Mouse (Mus musculus): ENCODE measurements around the gene Kirrel3. TPM values are rescaled to one million over a fixed set of nuclear protein-coding genes. Genes with fewer than 3 reads are reported as not detected.

Kirrel3 gene
- total RNA-seq, 2 experiments from 2014 or later = 53.4 to 60.1 TPM

DNA sequence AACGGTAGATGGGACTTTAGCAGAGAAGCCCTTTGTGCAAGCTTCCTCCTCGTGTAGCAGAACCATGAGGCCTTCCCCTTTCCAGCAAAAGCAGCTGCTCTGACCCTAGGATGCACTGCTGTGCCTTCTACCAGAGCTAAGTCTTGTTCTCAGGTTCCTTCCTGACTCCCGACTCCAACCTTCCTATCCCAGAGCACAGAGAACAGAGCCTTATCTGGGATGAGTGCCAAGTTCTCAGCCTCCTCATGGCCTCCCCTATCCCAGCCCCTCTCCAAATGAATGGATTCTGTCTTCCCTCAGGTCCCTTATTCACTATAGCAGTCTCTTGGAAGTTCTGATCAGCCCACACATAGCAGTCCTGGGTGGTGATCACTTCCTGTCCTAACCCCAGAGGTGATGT is 391.5 kb downstream of the Kirrel3 start:
- no peak for DNase-seq (ENCODE audit: extremely low spot score in 1 of 2, low spot score in 1 of 2)

DNA sequence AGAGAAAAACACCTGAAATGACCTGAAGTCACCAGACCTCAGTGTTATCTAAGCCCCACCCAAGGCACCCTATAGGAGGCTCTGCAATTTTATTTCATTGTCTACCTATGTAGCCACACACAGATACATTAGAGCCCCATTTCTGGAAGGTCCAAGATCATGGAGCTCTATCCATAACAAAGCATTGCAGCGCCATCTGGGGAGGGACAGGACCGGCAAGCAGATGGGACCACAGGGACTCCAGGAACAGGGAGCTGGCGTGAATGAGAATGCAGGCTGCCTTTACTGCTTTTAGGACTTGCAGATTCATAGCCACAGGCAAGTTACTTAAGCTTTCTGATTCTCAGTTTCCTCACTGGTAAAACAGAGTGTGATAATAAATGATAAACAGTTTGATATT is 392.1 kb downstream of the Kirrel3 start:
- no peak for DNase-seq (ENCODE audit: extremely low spot score in 1 of 2, low spot score in 1 of 2)

DNA sequence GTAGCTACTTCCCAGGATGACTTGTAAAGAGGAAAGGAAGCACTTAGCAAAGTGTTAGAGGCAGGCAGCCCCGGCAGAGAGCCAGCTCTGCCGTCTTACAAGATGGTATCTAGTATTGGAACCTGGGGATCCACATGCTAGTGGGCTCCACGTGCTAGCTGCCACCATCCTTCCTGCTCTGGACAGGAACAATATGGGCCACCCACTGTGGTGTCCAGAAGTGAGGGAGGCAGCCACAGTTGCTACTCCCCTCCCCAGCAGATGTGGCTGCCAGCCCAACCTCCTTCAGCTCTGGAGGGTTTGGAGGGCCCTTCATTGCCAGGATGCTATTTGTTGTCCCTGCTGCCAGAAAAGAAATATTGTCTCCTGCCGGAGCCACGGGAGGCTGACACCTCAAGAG is 396.1 kb downstream of the Kirrel3 start:
- no peak for DNase-seq (ENCODE audit: extremely low spot score in 1 of 2, low spot score in 1 of 2)

DNA sequence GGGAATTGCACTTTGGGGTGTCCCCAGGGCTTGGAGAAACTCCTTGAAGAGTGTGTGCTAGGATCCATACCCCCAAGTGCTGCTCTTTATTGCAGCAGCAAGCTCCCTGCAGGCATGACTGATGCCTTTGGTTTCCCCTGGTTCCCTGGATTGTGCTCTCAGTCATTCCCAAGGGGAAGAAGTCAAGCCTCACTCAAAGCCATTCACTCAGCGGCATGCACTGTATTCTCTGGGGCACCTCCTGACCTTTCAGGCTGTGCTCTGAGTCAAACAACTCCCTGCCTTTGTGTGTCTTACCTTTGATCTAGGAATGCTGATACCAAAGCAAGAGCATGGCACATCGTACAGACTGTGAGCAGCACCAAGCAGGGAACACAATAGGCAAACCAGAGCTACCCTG is 396.5 kb downstream of the Kirrel3 start:
- no peak for DNase-seq (ENCODE audit: extremely low spot score in 1 of 2, low spot score in 1 of 2)

DNA sequence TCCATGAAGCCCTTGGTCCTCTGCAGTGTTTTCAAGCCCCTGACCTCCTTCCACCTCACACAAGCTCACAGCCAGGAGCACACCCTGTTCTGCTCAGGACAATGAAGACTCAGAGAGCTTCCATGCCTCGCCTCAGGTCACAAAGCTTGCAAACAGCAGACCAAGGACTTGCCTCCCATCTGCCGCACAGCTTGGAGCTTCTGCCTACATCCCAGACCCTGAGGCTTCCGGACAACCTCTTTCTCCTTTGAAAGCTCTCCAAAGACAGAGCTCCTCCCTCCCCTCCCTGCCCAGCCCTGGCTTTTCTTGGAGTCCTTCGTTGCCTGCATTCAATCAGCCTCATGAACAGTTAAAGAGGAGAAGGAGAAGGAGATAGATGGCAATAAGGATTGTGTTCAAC is 397.4 kb downstream of the Kirrel3 start:
- no peak for DNase-seq (ENCODE audit: extremely low spot score in 1 of 2, low spot score in 1 of 2)

DNA sequence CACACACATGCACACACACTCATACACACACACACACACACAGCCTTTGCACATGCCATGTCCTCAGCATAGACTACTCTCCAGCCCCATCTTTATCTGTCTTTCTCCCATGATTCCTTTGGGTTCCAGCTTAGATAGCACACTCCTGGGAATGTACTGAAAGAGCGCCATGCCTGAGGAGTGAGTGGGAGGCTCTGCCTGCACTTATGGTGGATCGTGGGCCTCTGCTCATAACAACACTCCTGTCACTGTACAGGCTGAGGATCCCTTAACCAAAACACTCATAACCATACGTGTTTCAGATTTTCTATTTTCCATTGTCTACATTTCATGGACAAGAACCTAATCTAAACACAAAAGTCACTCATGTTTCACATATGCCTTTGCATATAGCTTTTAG is 398.6 kb downstream of the Kirrel3 start:
- DNase-seq (ENCODE audit: extremely low spot score in 1 of 2, low spot score in 1 of 2) = no peak

DNA sequence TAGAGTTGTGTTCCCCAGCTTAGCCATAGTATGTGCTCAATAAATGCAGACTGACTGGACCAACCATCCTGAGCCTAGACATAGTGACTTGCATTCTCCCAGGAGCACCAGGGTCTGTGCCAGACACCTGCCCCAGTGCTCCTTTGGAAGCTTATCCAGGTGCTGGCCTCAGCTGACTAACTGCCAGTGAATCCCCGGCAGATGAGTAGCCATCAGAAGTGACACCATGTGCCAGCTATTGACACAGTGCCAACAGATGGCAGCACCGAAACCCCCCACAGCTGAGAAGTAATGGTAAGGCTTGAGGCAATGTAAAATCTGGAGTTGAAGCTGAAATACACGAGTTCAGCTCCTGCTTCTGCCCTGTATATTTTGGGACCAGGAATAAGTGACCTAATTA is 399.2 kb downstream of the Kirrel3 start:
- DNase-seq (ENCODE audit: extremely low spot score in 1 of 2, low spot score in 1 of 2) = no peak

DNA sequence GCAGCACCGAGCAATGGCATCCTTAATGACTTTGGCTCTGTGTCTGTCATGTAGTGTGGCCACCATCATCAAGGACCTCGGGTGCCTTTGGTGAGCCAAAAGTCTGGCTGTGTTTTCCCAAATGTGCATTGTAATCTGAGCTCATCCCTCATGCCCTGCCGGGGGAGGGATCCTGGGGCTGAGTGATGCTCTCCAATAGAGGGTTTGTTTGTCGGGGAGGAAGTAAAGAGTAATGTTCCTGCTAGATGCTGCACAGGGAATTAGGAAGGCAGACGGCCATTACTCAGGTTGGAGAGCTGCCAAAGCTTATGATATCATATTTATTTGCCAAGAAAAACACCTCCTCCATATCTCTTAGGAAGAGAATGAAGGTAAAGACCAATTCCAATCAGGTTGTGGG is 401.1 kb downstream of the Kirrel3 start:
- DNase-seq (ENCODE audit: extremely low spot score in 1 of 2, low spot score in 1 of 2) = no peak

DNA sequence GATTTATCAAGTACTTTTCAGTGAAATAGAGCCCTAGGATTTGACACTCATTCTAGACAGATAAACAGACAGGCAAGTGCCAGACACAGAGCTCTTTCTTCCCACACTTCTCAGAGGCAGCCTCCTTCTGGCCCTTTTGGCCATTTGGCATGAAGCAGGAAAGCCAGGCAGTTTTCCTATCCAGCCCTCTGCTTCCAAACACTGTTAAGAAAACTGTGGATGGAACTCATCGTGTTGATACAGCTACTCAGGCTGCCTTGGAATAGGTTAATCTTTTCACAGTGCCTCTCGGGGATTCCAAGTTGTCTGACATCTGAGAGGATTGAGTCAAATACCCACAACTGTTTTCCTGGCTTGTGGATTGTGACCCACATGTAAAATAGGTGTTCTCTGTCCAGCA is 401.5 kb downstream of the Kirrel3 start:
- DNase-seq (ENCODE audit: extremely low spot score in 1 of 2, low spot score in 1 of 2) = no peak

DNA sequence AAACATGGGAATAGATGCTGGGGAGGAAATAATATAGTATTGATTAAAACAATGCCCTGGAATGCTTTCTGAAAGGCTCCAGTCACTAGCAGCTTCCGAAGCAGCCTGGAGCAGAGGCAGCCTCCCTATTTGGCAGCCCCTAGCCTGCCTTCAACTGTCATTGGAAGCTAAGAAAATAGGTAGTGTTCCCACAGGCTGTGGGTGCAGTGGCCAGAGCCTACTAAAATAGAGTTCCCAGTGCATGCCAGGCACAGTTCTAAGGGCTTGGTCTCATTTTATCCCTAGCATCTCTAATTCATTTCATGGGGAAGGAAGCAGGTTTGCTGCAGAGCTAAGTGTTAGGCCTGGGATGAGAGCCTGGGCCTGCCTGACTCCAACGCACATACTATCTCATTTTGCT is 402.6 kb downstream of the Kirrel3 start:
- no peak for DNase-seq (ENCODE audit: extremely low spot score in 1 of 2, low spot score in 1 of 2)

DNA sequence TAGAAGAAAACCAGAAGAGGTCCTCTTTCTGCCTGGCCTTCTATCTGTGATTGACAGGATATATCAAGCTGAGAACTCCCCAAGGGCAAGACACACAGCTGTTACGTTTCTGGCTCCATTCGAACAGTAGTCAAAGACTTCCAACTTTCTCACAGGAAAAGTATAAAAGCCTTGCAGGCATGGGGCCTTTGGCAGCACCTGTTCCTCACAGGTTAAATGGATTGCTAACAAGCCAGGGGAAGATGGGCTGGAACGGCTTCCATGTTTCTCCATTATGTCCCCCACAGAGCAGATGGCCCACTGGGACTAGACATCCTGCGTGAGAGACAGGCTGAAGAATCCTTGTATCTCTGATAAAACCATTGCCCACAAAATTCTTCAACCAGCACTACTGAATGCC is 415.5 kb downstream of the Kirrel3 start:
- DNase-seq (ENCODE audit: extremely low spot score in 1 of 2, low spot score in 1 of 2) = no peak

DNA sequence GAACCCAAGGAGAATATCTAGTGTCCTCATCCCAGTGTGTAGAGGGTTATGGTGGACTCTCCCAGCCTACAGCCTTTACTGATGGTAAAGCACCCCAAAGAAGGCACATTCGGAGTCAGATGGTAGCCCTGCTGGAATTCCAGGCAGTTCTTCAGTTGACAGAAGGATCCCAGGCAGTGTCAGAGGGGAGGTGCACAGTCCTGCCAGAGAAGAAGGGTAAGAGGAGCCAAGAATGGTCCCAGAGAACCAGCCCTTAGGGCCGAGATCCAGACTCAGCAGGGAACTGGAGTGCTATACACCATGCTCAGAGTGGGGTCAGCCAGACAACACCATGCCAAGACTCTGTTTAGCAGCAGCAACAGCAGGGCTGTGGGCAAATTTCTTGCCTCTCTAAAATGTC is 416.2 kb downstream of the Kirrel3 start:
- no peak for DNase-seq (ENCODE audit: extremely low spot score in 1 of 2, low spot score in 1 of 2)

DNA sequence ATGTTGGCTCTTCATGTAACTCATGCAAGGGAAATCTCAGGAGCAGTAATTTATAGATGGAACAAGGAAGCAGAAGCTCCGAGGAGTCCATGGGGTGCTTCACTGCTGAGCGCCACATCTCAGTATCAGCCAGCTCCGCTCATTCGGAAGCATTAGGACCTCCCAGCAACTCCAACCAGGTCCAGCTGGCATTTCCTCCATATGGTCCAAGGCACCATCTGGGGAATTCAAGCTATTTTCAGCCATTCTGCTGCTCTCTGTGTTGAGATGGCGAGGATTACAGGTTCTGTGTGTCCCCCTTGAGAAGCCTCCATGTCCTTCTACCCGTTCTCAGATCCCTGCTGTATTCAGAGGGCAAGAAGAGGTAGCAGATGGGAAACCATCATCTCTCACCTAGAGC is 419.5 kb downstream of the Kirrel3 start:
- DNase-seq (ENCODE audit: extremely low spot score in 1 of 2, low spot score in 1 of 2) = no peak

DNA sequence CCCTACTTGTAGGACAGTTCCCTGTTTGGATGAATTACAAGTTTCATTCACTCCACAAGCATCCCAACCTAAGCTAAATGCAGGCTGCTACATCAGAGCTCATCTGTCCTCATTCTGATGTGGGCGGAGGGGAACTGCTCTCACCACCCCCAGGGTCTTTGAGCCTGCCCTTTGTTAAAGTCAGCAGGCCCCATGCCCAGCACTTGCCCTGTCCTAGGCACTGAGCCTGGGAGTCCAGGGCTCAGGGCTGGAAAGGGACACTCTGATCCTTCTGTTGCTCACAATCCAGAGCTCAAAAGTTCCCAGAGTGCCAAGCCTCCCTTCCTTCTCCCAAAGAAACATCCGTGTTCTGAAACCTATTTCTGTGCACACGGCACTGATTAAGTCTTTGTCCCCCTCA is 422.3 kb downstream of the Kirrel3 start:
- DNase-seq (ENCODE audit: extremely low spot score in 1 of 2, low spot score in 1 of 2) = no peak

DNA sequence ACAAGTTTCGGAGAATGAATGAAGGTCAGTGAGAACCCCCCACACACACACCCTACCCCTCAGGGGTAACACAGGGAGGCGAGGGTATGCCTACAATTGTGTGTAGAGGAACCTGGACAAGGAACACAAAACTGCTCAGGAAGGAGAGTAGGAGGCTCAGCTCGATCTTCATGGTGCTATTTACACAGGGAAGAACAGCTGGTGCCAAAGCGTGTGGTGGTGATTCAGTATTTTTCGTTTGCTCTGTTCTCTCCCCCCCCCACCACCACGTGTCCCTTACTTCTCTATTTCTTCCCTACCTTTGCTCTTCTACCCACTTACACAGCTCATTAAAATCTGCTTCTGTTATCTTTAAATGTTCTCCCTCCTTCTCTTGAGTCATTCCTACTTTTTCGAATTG is 426.1 kb downstream of the Kirrel3 start:
- DNase-seq (ENCODE audit: extremely low spot score in 1 of 2, low spot score in 1 of 2) = no peak

DNA sequence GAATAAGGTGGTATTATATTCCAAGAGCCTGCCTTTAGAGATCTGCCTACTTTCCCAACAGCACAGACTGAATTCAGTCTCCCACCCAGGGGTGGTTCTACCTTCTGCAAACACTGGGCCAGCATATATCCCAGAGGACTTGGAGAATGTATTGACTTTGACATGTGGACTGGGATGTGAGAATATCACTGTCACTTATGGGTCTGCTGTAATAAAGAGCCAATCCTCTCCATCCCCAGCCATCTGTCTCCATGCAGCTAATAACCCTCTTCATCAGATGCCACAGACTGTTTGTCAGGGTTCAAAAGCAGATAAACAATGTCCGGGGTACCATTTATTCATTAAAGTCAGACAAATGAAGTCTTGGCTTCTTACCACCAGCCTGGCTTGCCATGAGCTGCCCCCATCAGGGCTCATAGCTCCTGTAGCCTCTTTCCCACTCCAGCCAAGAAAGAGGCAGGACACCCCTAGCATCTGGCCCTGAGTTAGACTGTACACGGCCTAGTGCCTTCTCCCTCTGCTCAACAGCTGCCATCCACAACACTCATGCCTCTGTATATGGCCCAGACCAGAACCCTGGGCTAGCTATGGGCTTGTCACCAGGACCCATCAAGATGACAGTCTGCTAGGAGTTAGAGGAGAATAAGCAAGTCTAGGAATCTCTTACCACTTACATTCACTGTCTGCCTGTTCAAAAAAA is 426.7 kb downstream of the Kirrel3 start:
- DNase-seq (ENCODE audit: extremely low spot score in 1 of 2, low spot score in 1 of 2) = no peak

DNA sequence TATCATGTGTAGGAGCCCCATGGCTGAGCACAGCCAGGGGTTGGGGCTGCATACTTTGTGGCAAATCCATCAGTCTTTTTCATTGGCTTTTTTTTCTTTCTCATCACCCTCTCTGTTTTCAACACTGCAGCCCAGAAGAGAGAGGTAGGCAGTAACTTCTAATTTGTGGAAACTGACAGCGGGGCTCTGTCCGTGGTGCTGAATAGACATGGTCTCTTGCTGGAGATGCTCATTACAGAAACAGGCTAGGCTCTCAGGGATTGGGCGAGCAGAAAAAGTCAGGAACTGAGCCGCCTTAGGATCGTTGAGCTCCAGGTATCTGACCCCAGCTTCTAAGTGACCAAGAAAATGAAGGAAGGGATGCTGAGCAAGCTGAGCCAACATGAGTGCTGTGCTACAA is 427.3 kb downstream of the Kirrel3 start:
- no peak for DNase-seq (ENCODE audit: extremely low spot score in 1 of 2, low spot score in 1 of 2)

DNA sequence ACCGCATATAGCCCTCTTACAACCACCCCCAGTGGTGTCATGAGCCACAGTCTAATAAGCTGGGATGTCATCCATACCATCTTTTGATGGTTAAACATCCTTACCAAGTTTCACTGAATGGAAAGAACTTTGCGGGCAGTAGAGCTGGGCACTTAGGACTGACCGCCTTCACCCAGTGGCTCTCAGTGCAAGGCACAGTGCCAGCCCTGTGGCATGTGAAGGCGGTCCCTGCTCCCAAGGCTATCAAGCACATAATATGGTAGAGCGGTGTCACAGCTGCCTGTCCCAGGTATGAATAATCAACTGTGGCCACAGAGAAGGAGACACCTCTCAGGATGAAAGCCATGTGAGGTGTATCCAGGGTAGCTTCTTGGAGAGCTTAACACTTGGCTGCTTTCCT is 433.3 kb downstream of the Kirrel3 start:
- DNase-seq (ENCODE audit: extremely low spot score in 1 of 2, low spot score in 1 of 2) = no peak

DNA sequence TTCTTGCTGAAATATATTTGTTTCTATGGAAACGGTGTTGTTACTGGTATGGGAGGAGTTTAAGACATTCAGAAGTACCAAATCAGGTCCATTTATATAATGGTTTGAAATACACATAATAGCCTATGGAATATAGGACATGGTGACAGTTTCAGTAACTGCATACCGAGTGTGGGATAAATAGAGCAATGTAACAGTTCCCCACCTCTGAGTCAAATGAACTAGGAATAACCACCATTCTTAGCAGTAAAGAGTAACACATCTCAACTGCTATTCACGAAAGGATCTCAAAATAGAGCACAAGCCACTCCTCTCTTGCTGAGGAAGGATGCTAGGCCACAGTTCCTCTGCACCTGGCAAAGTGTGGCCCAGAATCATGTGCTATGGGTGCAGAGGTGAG is 434.4 kb downstream of the Kirrel3 start:
- no peak for DNase-seq (ENCODE audit: extremely low spot score in 1 of 2, low spot score in 1 of 2)

DNA sequence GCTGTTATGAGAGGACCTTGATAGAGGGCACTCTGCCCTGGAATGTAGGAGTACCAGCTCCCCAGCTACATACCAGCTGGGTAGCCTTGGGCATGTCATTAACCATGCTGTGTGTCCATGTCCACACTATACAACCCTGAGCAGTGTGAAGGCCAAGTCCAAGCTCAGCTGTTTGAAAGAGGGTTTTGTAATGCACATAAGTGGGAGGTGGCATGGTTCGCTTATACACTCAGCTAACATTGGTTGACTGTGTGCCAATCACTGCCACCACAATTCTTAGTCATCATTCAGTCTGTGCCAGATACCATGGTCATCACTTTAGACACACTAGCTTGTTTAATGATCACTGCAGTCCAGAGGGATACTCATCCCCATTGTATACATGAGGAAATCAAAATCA is 436.2 kb downstream of the Kirrel3 start:
- no peak for DNase-seq (ENCODE audit: extremely low spot score in 1 of 2, low spot score in 1 of 2)

DNA sequence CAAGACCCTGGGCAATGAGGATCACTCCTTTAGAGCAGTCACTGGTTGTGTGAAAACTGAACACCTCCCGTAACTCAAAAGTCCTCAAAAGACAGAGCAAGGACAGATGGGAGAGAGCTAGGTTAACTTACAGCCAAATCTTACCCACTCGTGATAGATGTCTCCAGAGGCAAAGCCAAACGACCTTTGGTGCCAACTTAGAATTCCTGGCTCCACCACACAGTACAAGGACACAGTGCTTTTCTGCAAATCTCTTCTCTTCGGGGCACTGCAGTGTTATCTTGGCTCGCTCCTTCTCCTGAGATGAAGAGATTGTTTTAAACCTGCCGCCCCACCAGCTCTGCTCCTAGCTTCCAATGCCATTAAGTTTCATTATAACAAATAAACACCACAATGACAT is 437.0 kb downstream of the Kirrel3 start:
- DNase-seq (ENCODE audit: extremely low spot score in 1 of 2, low spot score in 1 of 2) = no peak

DNA sequence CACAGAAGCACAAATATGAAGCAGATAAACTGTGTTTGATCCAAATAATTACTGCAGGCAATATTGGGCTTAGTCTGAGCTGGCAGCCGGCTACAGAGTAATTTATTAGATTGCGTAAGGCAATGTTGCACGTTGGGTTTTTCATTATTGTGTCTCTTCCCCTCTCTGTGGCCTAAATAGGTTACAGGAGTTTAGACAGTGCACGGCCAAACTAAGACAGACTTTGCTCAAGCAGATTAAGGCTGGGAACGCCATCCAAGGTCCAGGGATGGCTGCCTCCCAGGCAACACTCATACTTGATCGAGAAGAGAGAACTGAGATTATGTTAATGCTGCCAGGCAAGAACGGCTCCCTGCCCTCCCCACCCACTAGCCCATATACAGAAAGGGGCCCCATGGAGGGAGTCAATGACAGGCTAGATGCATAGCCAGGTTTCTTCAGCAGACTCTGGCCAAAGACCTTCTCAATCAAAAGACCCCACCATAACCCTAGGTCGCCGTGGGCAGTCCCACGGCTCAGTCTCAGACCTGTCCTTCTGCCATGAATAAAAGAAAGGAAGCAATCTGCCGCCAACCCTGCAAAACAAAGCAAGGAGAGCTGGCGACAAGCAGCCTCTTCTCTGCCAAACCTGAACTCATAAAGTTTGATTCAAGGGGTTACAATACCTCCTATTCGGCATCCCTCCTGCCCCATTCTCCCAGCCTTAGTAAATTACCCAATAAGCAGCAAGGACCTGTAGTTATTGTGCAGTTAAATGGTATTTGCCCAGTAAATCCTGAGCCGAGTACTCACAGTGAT is 437.6 kb downstream of the Kirrel3 start:
- DNase-seq (ENCODE audit: extremely low spot score in 1 of 2, low spot score in 1 of 2) = no peak

Data from layer of hippocampus, postnatal 25 days (tissue).